Mouse (Mus musculus) E14TG2a.4 (cell line): ENCODE measurements at regions not wholly inside any gene's neighbourhood (a gene's known extent, or its start where the extent isn't known, plus 50 kb on each side); places are given as distances from the start of the nearest gene placed in this dataset.

Experiments used
- CTCF ChIP-seq: conservative IDR thresholded peaks from 2 replicates; pipeline ENCODE4 v1.5.1; 2014; ENCODE audit warnings: low read length
- POU5F1 ChIP-seq: IDR thresholded peaks from 2 replicates; pipeline ENCODE4 v1.6.1; 2014; ENCODE audit warnings: low read length, borderline replicate concordance

GRCm38 (mm10) chr12:70649691-70650090 is 175.6 kb upstream of the Frmd6 start:
- no peak for TF ChIP-seq CTCF
- TF ChIP-seq POU5F1: no peak
